Mouse (Mus musculus) cerebellum, adult 11 months (tissue): Measurements from ENCODE around the gene Socs3.

Experiments
- DNase-seq: peaks from one replicate; pipeline ENCODE4 v3.0.0; 2022

Socs3 gene

GRCm38 (mm10) chr11:117969945-117970872, at the start of gene Socs3:
Socs3 (minus strand) TSS chr11:117970047.
- peak; percentile 87 for DNase-seq

GRCm38 (mm10) chr11:118018328-118018727, 48.5 kb upstream of the Socs3 start:
- no peak for DNase-seq

DNA sequence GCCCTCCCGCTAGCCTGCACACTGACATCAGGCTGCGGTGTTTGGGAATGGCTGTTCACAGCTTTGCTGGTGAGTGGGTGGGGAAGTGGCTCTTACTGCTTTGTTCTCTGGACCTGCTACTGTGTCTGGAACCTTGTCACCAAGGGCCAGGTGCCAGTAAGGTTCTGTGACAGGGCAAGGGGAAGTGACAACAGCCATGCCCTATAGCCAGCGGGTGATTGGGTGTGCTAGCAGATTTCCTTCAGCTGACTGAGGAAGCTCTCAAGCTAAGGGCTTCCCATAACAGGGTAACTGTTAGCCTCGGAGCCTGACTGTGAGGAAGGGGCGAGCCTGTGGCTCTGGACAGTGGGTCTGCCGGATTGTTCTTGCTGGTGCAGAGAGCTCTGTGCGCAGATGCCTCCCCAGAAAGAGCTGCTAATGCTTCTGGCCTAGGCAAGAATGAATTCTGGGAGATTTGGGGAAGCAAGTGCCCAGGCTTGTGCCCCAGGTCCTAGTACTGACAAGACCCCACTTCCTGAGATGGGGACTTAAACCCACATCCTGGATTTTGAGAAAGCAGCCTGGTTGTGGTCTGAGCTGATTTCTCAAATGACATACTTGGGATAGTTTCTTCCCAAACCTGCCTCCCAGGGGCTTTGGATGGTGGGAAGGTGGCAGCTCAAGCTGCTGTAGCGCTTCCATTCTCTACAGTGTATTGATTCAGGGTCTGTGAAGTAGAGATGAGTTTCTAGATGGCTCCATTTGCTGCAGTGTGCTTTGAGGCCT, 45.7 kb upstream of the Socs3 start:
- DNase-seq = no peak

DNA sequence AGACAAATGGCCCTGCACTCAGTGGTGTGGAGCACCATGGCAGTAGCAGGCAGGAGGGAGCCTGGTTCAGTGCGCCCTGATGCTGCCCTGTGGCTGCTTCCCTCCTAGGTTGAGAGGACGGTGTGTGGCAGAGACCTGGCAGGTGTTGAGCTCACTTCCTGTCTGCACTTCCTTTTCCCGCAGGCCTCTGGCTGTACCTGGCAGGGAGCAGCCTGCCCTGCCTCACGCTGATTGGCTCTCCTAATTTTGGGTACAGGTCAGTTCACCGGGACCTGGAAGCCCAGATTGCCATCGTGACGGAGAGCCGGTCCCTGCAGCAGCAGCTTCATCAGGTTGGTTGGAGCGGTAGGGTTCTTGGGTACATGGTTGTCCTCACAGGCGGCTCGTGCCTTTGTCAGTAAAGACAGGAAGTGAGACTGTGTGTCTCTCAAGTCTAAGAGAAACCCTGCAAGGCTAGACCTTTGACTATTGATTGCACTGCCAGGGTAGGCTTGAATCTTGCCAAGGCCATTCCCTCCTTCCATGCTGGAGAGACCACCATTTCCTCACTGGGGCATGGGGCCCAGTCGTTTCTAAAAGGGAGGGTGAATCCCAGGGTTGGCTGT, 44.6 kb upstream of the Socs3 start:
- DNase-seq = no peak

DNA sequence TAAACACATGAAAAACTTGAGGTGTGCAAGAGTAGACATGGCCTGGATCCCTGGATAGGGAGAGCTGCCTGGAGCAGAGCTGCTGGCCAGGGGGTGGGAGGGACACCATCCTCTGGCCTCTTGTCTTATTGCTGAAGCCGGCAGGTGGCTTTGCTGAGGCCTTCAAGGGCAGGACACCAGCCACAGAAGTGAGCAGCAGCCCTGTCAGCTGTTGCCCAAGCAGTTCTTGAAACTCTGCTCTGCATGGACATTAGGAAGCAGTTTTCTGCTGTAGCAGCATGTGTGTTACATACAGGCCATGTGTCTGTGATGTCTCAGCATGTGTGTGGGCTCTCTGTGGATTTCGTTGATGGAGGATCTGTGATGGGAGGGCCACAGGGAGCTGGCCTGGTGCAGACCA, 43.5 kb upstream of the Socs3 start:
- no peak for DNase-seq

DNA sequence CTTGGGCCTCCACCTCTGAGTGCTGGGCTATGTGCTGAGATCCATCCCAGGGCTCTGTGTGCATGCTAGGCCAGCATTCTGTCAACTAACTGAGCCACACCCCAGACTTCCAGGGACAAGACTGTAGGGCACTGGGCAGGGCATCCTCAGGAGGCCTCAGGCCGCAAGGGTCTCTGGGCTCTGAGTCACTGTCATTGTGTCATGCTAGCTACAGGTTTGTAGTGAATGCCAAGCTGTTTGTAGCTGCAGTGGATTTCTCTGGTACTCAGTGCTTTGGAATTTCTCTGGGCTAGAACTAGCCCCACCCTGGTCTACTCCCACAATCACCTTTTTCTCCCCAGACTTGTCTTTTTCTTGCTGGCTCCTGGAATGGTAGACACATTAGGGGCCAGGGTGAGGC, 42.7 kb upstream of the Socs3 start:
- DNase-seq = no peak

DNA sequence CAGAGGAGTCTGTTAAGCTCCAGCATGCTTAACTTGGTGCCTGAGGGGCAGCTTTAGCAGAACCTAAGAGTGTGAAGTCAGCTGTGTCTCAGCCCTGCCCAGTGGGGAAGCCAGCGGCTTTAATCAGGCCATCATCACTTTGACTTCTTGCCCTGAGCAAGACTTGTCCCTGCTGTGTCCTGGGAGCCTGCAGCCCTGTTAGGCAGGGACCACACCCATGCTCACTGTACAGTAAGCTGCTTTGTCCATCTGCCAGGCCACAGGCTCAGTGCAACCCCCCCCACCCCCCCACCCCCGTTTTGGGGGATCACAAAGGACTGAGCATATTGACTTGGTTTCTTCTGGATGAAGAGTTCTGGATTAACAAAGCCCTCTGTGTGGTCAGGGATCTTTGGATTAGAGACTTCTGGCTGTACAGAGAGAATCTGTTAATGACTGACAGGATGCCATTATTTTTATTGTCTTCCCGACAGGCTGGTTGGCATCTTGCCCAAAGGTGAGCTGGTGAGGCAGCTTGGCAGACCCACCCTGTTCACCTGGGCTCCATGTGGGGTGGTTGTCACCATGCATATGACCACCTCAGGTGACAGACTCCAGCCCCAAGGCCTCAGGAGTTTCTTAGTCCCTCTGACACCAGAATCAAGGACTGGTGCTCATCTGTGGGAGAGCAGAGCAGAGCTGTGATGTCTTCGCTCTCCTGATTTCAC, 40.2 kb upstream of the Socs3 start:
- no peak for DNase-seq

GRCm38 (mm10) chr11:118008843-118009242, 39.0 kb upstream of the Socs3 start:
- DNase-seq = no peak

DNA sequence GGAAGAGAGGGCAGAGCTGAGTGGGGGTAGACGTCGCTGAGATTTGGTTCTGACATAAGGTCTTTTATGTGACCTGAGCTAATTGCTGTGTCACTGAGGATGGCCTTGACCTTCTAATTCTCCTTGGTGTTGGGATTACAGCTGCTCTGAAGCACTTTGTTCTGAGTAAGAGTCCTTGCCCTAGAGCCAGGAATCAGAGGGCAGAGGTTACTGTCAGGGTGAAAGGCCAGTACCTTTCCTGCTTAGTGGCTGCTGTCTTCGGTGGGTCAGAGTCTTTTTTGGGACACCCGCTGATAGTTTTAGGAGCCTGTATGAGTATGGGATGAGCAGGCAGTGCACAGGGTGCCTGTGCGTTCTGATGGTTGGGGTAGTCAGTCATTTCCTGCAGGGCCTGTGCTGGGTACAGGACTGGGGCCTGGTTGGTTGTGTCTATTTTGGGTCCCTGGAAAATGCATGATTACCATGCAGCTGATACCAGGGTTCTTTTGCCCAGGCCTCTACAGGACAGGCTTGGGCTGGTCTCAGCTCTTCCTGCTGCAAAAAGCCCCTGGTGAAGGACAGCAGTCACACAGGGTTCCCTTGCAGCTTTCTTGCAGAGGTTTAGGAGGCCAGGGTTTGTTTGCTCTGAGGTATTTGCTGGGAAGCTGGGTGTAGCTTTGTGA, 38.4 kb upstream of the Socs3 start:
- no peak for DNase-seq

DNA sequence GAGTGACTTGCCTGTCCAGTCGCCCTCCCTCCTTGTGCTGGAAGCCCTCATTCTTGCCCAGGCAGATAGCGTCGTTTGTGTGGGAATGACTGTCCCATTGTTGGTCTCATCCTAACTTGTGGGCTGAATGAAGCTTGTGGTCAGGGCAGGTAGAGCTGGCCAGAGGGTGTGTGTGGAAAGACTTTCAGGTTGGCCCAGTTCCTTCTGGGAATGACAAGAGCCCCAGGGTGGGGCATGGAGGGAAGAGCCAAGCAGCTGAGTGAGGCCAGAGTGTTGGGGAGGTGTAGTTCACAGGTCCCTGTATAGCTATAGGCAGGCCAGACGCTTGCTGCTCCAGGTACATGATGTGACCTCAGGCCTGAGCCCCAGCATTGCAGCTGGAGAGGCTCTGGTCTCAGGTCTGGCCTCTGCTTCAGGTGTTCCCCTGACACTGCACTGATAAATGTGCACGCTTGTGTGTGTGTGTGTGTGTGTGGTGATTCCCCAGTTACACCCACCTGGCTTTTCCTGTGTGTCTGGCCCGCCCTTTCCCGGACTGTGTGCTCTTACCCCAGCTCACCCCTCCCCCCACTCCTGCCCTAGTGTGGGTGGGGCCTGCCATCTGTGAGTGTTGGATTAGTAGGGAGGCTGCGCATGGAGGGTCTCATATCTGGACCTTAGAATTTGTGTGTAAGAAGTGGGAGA, 37.8 kb upstream of the Socs3 start:
- DNase-seq = no peak

GRCm38 (mm10) chr11:118004217-118004616, 34.4 kb upstream of the Socs3 start:
- DNase-seq = no peak

DNA sequence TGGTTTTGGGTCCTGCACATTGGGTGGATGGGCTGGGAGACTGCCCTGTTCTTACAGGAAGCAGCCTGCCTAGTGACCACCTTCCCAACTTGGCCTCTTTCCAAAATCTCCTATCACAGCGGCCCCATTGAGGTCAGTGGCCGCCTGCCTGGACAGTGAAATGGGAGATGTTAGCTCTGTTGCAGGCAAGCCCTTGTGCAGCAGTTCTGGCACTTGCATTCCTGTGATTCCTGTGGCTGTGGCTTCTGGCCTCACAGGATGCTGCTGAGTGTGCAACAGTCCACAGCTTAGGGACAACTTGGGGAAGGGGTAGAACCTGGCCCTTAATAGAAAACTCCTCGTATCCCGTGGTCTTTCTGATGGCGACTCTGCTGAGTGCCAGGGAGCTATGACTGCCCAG, 33.9 kb upstream of the Socs3 start:
- DNase-seq = no peak

GRCm38 (mm10) chr11:118003176-118003575, 33.3 kb upstream of the Socs3 start:
- DNase-seq = no peak

DNA sequence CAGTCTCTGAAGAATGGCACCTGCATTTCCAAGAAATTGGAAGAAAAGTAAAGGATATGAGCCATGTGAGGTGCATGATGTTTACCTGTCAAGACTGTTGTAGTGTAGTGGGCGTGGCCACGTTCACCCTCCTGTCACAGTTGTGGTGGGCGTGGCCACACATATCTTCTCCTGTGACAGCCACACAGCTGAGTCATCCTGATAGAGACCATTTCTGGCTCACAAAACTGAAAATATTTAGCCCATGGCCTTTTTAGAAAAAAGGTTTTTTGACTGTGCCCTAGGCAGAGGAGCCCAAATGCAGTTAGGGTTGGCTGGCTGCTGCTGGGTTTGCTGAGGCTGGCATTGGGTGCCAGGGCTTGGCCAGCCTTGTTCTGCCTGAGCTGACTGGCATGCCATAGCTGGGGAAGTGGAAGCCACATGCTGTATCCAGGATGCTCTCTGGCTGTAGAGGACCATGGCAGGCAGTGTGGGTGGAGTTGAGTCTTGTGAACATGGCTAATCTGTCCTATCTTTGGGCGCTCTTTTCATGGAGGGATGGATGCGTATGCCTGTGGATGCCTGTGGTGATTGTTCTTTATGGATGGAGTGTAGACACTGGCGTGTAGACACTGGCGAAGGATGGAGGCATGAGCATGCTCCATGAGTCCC, 30.8 kb upstream of the Socs3 start:
- DNase-seq = no peak

DNA sequence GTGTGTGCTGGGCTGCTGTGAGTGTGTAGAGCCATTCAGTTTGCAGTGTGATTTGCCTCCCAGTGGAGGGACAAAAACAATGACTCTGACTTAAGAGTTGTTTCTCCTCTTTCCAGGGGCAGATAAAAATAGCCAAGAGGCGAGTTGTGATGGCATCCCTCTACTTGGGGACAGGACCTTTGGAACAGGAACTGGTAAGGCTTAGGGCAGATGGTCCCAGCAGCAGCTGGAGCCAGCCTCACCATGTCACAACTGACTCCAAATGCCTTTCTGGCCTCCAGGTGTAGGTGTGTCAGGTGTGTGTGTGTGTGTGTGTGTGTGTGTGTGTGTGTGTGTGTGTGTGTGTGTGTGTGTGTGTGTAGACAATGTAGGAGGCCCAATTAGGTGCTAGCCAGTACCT, 30.2 kb upstream of the Socs3 start:
- no peak for DNase-seq

DNA sequence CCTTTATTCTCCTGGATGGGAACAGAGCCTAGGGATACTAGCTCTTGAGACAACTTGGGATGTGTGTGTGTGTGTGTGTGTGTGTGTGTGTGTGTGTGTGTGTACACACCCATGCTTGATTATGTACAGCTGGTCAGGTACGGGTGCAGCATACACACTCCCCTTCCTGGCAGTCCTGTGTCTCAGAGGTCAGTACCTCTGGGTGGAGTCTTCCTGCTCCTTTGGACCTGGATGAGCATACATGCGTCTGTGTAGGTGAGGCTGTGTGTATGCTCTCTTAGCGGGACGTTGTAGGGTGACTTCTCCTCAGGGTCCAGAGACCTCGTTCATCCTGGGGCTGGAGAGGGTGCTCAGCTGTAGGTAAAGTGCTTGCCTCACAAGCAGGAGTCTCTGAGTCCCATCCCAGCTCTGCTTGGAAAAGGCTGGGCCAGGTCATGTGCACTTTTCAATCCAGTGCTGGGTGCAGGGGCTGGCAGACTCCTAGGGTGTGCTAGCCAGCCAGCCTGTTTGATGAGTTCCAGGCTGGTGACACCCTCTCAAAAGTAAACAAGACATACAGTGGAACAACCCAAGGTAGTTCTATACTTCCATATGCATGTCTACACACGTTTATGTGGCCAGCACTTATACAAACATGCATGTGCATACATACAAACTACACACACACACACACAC, 29.6 kb upstream of the Socs3 start:
- no peak for DNase-seq

GRCm38 (mm10) chr11:117998356-117998755, 28.5 kb upstream of the Socs3 start:
- DNase-seq = no peak

- DNase-seq = no peak
Measured at GRCm38 (mm10) chr11:117997085-117997484, 27.2 kb upstream of the Socs3 start.

DNA sequence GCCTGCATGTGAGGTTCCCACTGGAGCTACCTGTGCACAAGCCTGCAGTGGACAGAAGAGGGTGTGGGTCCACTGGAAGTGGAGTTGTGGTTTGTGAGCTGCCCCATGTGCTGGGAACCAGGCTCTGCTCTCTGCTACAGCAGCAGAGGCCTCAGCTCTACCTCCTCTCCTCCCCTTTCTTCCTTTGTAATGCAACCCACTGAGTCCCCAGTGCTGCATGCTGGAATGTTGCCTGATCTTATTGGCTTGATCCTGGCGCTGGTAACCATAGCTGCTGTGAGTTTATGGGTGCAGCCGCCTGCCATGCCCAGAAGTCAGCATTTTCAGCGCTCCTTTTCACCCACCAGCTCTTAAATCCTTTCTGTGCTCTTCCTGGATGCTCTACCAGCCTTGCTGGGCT, 26.2 kb upstream of the Socs3 start:
- DNase-seq = no peak

DNA sequence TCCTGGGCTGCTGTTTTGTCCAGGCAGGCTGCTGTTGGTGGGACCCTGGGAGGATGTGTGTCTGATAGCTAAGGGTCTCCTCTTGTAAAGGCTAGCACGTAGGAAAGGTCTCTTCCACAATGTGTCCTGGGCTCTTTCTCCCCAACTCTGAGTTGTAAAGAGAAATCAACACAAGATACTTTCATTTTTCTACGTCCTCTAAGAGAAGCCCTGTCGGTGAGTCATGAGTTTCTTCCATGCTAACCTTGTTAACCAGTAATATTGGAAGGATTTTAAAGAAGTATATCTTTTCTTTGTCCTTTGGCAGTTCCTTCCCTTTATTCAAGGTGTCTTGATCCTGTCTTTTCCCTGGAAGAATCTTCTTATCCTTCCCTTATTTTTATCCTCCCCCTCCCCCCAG, 25.8 kb upstream of the Socs3 start:
- DNase-seq = no peak

- no peak for DNase-seq
Measured at GRCm38 (mm10) chr11:117995255-117995654, 25.4 kb upstream of the Socs3 start.
